Mouse (Mus musculus): Measurements from ENCODE around the gene Emid1. TPM values are rescaled to one million over a fixed set of nuclear protein-coding genes. Genes with fewer than 3 reads are reported as not detected.

Gene Emid1
- not detected for polyA plus RNA-seq (2014; fragmentation: Illumina TruSeq; extraction: RNeasy Lipid Tissue Mini Kit (QIAGEN cat#74804); ENCODE audit: low read depth, low replicate concordance)

GRCm38 (mm10) chr11:5151680-5152337 lies at the start of gene Emid1:
TSS of gene Emid1 (minus strand) at chr11:5152257.

GRCm38 (mm10) chr11:5098736-5099542 lies 53.1 kb downstream of the Emid1 start, which contains the start of the genes Rhbdd3 and Ewsr1:
TSS of gene Rhbdd3 (plus strand) at chr11:5098926.
TSS of gene Ewsr1 (minus strand) at chr11:5099266.

GRCm38 (mm10) chr11:5065056-5065821 lies 86.8 kb downstream of the Emid1 start, which contains the start of gene Gas2l1:
TSS of gene Gas2l1 (minus strand) at chr11:5065327.

GRCm38 (mm10) chr11:5057856-5058641 lies 94.0 kb downstream of the Emid1 start, which contains the start of gene Rasl10a:
TSS of gene Rasl10a (plus strand) at chr11:5058128.

Other genes with a start within 250 kb of the Emid1 start
- gene Nefh, start 204.2 kb downstream of the Emid1 start, polyA plus RNA-seq (2014; fragmentation: Illumina TruSeq; extraction: RNeasy Lipid Tissue Mini Kit (QIAGEN cat#74804); ENCODE audit: low read depth, low replicate concordance), result 0.21 TPM
- 27.8 TPM for gene Ap1b1, start 165.4 kb downstream of the Emid1 start, polyA plus RNA-seq (2014; fragmentation: Illumina TruSeq; extraction: RNeasy Lipid Tissue Mini Kit (QIAGEN cat#74804); ENCODE audit: low read depth, low replicate concordance)
- gene Rasl10a, start 94.1 kb downstream of the Emid1 start, polyA plus RNA-seq (2014; fragmentation: Illumina TruSeq; extraction: RNeasy Lipid Tissue Mini Kit (QIAGEN cat#74804); ENCODE audit: low read depth, low replicate concordance), result not detected
- gene Gas2l1, start 86.9 kb downstream of the Emid1 start, polyA plus RNA-seq (2014; fragmentation: Illumina TruSeq; extraction: RNeasy Lipid Tissue Mini Kit (QIAGEN cat#74804); ENCODE audit: low read depth, low replicate concordance), result 1.3 TPM
- gene Rhbdd3, start 53.3 kb downstream of the Emid1 start, polyA plus RNA-seq (2014; fragmentation: Illumina TruSeq; extraction: RNeasy Lipid Tissue Mini Kit (QIAGEN cat#74804); ENCODE audit: low read depth, low replicate concordance), result 0.56 TPM
- gene Ewsr1, start 53.0 kb downstream of the Emid1 start, polyA plus RNA-seq (2014; fragmentation: Illumina TruSeq; extraction: RNeasy Lipid Tissue Mini Kit (QIAGEN cat#74804); ENCODE audit: low read depth, low replicate concordance), result 103 TPM
- 1.4 TPM for gene Kremen1, start 109.3 kb upstream of the Emid1 start, polyA plus RNA-seq (2014; fragmentation: Illumina TruSeq; extraction: RNeasy Lipid Tissue Mini Kit (QIAGEN cat#74804); ENCODE audit: low read depth, low replicate concordance)

All from liver, adult 10 weeks (tissue).